Mouse (Mus musculus): ENCODE results near the gene Ssbp4.
"Not testable (repeated sequence)": the region's sequence is repeated elsewhere in the genome, so short reads cannot be mapped to it uniquely, and the experiment has no call there.

Gene Ssbp4

DNA sequence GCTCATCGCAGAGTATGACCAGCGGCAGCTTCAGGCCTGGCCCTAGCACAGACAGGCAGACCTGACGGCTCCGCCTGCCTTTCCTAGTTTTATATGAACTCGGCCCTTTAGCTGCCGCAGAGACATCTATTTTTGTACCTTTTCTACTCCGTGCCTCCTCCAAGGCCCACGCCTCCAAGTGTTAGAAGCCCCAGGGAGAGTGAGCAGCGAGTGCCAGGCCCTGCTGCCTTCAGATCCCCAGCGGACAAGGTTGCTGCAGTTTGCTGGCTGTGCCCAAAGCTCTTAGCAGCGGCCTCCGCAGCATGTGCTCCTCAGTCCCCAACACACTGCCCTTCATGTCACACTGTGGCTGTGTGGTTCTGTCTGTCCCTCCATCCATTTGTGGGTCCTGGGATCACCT, 17.1 kb downstream of the Ssbp4 start:
- DNase-seq (ENCODE audit: low read depth, low spot score), result no peak

DNA sequence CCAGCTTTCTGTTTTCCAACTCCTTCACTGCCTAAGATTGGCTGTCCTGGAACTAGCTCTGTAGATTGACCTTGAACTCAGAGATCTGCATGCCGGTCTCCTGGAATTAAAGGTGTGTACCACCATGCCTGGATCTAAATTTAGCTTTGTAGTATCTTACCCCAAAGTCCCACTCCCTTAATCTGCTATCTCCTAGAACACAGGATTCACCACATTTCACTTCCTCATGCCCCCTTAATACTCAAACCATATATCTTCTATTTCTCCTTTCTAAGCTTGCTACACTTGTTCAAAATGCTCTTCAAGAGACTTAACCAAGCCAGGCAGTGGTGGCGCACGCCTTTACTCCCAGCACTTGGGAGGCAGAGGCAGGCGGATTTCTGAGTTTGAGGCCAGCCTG, 20.7 kb downstream of the Ssbp4 start:
- not testable (repeated sequence) for DNase-seq (ENCODE audit: low read depth, low spot score)

GRCm38 (mm10) chr8:70585258-70585652, 23.4 kb downstream of the Ssbp4 start:
- peak; percentile 67 for DNase-seq (ENCODE audit: low read depth, low spot score)

GRCm38 (mm10) chr8:70584606-70585257, 23.9 kb downstream of the Ssbp4 start:
- DNase-seq (ENCODE audit: low read depth, low spot score), result no peak

GRCm38 (mm10) chr8:70583476-70584387, 24.9 kb downstream of the Ssbp4 start:
- no peak for DNase-seq (ENCODE audit: low read depth, low spot score)

- no peak for DNase-seq (ENCODE audit: low read depth, low spot score)
These were observed 31.5 kb downstream of the Ssbp4 start for GRCm38 (mm10) chr8:70577207-70577606.

GRCm38 (mm10) chr8:70574915-70575314, 33.8 kb downstream of the Ssbp4 start:
- no peak for DNase-seq (ENCODE audit: low read depth, low spot score)

- no peak for DNase-seq (ENCODE audit: low read depth, low spot score)
These were observed 34.4 kb downstream of the Ssbp4 start for GRCm38 (mm10) chr8:70574302-70574701.

- no peak for DNase-seq (ENCODE audit: low read depth, low spot score)
These were observed 37.7 kb downstream of the Ssbp4 start for GRCm38 (mm10) chr8:70570990-70571389.

DNA sequence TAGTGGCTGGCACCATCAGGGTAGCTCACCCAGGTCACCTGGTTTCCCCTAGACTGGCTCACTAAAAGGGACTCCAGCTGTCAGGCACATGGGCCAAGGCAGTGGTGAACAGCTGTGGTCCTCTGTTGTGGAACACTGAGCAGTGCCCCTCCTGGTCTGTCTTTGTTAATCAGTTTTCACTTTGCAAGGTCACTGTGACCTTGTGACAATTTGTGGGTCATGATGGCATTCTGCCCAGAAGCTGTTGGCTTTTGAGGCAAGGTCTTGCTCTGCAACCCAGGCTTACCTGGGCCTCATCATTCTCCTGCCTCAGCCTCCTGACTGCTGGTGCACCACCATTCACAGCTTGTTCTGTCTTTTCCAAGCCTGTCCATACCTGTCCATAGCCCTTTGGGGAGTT, 38.3 kb downstream of the Ssbp4 start:
- no peak for DNase-seq (ENCODE audit: low read depth, low spot score)

DNA sequence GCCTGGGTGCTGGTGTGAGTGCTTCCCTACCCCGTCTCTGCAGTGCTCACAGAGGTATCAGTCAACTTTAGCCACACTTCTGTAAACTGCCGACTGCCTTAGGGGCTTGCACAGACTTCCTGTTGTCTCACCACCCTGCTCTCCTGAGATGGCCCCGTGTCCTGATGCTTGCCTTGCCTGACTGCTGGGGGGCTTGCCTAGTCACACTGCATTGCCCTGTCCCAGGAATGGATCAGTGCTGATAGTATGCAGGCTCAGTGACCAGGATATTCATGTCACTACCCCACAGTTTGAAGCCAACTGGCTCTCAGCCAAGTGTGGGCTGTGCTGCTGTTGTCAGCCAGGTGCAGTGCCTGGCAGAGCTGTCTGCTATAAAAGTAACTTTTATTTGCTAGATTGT, 43.1 kb downstream of the Ssbp4 start:
- no peak for DNase-seq (ENCODE audit: low read depth, low spot score)

DNA sequence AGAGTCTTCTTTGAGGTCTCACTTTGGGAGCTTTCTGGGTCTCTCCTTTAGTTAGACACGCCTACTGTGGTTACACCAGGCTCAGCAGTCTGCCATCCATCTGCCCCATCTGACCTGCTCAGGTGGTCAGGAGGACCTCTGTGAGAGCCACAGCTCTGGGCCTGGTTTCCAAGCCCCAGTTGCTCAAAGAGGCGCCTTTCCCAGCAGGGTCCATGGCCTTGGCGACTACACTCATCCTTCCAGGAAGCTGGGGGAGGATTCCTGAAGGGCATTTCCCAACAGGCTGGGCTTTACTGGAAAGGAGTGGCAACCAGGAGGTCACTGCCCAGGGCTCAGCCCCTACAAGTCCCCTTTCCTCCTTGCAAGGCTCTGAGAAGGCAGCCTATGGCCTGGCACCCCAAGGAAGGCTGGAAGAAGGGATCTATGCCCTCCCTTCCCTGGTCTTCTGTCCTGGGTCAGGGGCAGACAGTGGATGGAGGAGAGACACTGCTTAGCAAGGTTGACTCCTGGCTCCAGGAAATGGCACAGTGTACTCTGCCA, 43.9 kb downstream of the Ssbp4 start:
- DNase-seq (ENCODE audit: low read depth, low spot score), result no peak

GRCm38 (mm10) chr8:70563763-70564387, 44.8 kb downstream of the Ssbp4 start:
- DNase-seq (ENCODE audit: low read depth, low spot score), result no peak

DNA sequence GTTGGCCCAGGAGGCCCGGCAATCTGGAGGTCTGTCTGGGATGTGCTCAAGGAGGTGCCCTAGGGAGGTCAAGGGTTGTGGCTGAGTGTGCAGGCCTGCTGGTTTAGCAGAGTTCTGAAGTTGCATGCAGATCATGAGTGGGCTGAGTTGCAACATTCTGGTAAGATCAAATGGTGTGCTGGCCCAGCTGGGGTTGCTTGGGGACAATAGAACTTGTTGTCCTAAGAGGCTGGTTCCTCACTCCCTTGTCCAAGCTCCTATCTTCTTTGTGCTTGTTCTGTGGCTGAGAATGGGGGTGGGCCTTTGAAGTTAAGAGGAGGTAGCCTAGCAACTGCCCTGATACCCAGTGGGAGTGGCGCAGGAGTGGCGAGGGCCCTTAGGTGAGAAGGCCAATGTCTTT, 45.9 kb downstream of the Ssbp4 start:
- no peak for DNase-seq (ENCODE audit: low read depth, low spot score)

GRCm38 (mm10) chr8:70561809-70562535, 46.7 kb downstream of the Ssbp4 start:
- peak; percentile 63 for DNase-seq (ENCODE audit: low read depth, low spot score)

DNA sequence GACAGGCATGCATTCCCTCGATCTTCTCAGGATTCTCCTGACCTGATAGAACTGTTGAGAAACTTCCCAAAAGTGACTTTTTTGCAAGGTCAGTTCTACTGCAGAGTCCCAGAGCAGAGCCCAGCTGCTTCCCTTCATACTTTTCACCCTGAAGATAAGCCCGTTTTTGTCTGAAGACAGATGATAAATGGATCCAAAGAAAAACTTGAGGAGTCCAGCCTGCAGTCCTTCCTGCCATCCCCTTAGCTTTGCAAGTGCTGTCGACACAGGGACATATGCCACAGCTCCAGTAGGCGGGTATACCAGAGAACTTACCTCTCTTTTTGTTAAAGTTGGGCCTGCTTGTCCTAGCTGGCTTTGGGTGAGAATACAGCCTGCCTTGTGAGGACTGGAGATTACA, 47.3 kb downstream of the Ssbp4 start:
- no peak for DNase-seq (ENCODE audit: low read depth, low spot score)

DNA sequence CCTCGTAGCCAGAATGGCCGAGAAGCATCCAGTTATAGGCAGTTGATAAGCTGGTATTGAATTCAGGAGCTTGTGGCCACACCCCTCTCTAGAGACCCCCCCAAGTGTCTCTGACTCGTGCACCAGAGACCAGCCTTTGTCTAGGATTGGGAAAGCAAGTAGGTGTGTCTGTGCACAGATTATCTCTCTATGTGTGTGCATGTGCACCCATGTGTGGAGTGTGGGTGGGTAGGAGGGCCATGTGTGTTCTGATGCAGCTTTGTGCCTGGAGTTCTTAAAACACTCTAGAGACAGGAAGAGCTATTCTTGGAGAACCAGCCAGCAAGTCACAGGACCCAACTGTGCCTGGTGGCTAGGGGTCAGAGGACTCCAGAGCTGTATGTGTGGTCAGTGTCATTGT, 48.1 kb downstream of the Ssbp4 start:
- no peak for DNase-seq (ENCODE audit: low read depth, low spot score)

DNA sequence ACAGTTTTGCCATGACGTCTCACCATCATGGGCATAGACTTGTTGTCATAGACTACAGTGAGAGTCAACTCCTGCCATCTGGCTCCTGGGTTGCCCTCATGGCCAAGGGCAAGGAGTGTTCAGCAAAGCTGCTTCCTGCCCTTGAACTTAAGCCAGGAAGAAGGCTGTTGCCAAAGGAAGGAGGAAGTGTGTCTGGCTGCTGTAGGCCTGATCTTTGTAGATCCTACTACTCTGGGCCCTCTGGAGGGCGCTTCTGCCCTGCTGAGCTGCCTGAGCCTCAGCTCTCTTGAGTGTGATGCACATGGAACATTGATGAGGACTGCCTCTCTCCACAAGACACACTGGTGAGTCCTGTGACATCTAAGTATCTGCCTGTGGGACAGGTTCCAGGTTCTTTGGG, 48.6 kb downstream of the Ssbp4 start:
- DNase-seq (ENCODE audit: low read depth, low spot score), result peak; percentile 57

- peak; percentile 58 for DNase-seq (ENCODE audit: low read depth, low spot score)
These were observed 49.7 kb downstream of the Ssbp4 start for GRCm38 (mm10) chr8:70558983-70559382.

- DNase-seq (ENCODE audit: low read depth, low spot score), result peak; percentile 38
These were observed 50.3 kb downstream of the Ssbp4 start for GRCm38 (mm10) chr8:70558334-70558733.

DNA sequence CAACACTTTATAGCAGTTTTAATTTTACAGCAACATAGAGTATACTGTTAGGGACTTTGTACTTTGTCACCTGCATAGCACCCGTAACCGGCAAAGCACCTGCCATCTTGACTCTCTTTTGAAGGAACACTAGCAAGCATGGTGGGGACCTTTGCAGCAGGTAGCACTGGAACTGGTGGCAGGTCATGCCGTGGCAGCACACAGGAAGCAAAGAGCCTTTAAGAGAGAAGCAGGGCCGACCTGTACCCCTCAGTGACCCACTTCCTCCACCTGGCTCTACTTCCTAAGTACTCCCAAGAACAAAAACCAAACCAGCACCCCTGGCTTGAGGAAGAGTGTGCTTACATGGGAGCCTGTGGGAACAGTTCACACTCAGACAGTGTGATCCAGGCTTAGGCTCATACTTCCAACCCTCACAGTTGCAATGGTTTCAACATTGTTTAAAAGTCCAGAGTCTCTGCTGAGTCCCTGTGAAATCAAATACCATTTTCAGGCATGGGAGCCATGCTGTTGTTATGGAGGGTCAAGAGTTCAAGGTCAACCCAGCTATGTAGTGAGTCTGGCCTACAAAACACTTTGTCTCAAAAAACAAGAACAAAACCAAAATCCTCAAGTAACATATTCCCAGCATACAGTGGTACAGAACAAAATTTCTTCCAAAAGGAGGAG, 53.5 kb downstream of the Ssbp4 start:
- peak; percentile 51 for DNase-seq (ENCODE audit: low read depth, low spot score)

All from ES-CJ7 (cell line).